Mouse (Mus musculus): Measurements from ENCODE around the gene Gm37240. TPM values are rescaled to one million over a fixed set of nuclear protein-coding genes. Genes with fewer than 3 reads are reported as not detected.

Gene Gm37240
- total RNA-seq, 2 experiments from 2014 or later: 28.9 to 37.3 TPM

DNA sequence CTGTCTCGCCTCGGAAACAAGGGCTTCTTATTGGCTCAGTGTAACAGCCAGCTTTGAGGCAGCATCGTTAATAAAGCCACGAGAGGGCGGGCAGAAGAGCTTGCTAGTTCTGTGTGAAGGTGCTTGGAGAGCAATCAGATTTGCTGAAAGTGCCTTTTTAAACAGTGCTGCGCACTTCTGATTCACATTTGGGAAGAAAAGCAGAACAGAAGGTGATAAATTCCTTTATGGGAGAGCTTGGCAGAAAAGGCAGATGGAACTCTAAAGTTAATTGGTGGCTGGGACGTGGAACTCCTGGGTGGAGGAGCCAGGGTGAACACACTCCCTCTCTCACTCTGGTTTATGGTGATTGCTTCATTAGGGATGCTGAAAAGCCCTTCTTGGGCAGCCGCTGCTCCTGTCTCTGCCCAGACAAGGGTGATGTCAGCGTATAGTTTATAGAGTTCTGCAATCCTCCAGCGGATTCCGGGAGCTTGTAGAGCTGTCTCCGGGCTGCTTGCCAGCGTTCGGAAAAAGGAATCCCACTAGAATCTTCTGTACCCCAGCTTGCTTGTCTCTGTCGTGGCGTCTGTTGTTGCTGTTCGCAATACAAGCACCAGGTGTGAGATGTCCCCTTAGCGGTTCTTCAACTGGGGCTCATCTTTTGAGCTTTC is 1141.7 kb downstream of the Gm37240 start:
- DNase-seq: peak; percentile 67

DNA sequence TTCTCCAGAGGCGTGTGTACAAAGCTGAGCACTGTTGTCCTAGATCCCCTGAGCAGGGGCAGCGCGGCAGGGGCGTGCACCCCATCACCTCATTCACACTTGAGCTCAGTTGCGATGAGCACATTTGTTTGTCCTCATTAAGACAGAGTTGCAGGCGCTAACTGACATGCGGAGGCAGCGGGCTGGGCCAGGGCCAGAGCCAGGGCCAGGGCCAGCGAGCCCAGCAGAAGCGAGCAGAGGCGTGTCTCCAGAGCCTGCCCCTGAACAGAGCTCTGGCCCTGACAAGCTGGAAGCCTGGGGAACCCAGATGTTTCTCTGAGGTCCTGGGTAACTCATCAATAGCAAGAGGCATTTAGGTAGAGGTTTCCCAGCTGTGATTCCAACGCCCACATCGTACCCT is 1142.6 kb downstream of the Gm37240 start:
- DNase-seq: peak; percentile 51

DNA sequence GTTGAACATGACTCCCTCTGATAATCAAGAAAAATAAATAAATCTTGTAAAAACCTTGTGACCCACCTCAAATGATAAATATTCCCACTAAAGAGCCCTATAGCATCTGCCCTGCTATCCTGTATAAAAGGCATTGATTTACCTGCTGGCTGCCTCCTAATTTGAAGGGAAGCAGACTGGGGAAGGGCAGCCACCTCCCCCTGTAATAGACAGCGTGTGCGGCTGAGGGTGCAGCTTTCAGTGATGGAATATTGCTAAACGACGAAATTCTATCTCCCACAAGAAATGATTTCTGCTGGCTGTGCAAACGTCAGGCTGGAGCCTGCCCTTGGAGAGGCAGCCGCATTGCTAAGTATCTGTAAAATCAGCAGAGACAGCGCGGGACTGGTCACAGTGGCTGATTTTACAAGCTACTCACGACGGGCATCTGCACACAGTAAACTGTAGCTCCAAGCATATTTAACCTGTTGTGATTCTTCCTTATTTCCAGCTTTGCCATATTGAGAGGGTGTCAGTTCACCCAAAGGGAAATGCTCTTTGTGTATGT is 1147.2 kb downstream of the Gm37240 start:
- no peak for DNase-seq

DNA sequence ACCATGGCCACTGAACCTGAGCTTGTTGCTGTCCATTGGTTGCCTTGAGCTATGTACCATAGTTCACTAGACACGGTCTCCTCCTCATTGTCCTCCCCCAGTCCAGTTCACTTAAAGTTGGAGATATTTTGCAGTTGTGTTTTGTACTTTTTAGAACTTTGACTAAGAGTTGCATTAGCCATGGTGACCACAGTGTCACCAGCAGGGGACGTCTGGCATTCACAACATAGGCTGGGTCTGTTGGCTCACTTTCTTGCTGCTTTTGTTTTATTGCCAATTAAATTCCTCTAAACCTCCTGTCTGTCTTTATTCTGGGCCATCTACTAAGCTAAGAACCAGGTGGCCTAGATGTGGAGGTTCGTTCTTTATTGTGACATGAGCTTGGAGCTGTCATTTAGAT is 1150.2 kb downstream of the Gm37240 start:
- no peak for DNase-seq

DNA sequence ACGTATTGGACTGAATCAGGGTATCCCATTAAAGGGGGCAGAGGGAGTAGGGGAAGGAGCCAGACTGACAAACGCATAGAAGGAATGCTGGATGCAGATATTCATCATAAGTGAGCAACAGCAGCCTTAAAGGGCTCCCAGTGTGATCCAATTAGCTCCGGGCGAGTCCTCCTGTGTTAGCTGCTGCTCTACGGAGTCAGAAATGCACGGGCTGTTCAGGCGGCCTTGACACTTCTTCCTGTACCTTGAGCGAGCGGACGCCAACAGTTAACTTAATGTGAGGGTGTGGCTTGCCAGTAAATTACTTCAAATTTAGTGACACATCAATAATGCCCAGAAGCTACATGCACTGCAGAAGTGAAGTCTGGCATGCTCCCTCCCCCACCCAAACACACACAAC is 1151.6 kb downstream of the Gm37240 start:
- DNase-seq: no peak

DNA sequence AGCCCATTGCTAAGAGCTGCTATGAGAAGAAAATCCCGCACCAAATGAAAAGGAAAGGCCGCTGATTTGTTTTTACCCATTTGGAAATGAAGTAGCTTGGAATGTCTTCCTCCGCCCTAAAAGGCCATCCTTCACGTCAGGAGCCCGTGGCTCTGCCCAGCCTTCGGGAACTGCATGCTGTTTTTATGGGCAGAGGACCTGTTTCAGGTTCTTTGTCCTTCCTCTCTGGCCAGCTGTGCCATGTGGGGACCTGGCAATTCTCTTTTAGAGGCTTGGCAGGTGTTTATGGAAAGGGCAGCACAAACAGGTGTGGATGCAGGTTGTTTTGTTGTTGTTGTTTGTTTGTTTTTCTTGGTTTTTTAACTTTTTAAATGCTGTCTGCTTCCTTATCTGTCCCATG is 1154.8 kb downstream of the Gm37240 start:
- DNase-seq: no peak

DNA sequence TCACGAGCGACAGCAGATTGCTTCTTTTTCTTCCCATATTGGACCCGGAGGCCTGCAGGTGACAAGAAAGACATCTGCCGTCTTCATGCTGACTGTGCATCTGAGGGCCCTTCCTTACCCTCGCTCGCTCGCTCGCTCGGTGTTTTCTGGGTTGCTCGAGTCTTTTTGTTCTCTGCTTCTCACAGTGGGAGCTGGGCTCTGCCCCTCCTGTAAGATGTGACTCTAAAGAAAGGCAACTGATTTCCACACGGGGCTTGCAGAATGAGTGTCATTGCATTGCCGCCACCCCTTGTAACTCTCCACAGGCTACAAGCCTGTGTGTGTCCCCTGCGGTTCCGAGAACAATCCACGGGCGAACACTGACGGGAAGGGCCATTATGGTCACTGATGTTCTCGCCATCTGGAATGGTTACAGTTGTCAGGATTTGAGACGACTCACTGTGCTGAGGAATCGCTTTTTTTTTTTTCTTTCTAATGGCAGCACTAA is 1155.3 kb downstream of the Gm37240 start:
- DNase-seq: no peak

DNA sequence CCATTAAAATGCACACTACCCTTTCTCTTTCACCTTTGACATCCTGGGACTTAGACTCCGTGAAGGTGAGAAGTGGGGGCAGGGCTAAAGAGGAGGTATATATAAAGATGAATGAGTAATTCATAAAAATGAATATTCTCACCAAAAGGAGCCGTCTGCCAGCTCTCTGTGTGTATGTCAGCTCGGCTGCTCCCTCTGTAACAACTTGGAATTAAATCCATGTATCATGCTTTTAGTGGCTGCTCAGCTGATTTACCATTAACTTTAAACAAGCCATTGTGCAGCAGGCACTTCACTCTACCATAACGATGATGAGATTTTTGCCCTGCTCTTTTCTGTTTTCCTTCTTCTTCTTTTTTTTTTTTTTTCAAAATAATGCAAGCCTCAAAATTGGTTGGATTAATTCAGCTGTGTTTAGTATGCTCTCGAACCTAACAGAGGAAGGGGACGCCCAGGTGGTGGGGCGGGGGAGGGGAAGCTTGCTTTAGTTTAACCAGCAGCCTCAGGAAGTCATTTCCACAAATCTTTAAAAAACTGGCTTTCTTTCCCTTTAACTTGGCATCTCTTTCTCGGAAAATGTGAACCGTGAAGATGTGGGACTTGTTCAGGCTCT is 1155.8 kb downstream of the Gm37240 start:
- no peak for DNase-seq

DNA sequence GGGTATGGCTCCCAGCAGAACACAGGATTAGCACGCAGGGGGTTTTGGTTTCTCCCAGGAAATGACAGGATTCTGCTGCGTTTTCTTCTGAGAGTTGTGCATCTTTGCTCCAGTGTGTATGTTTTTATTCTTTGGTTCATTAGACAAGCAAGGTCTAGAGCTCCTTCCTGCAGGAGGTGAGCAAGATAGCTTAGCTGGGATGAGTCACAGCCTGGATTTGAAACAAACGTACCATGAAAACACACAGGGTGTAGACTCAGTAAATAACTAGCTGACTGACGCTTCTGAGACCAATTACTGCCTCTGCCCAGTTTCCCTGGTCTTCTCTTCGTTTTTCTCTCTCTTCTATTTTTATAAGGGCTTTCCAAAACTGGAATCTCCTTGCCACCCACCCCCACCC is 1156.3 kb downstream of the Gm37240 start:
- DNase-seq: no peak

DNA sequence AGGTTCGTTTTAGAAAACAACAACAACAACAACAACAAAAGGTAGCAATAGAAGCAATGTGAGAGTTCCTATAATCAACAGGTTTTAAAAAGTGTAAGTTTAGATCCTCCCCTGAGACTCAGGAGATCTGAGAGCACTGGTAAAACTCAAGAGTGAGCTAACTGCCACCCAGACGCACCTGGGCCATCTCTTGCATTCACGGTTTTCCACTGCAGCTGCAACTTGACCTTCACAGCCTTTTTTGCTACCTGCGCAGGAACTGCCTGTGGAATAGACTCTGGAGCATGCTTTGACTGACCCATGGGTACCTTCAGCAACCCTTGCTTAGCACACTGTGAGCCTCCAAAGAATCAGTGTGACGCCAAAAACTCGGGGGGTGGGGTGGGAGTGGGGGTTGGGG is 1157.5 kb downstream of the Gm37240 start:
- no peak for DNase-seq

DNA sequence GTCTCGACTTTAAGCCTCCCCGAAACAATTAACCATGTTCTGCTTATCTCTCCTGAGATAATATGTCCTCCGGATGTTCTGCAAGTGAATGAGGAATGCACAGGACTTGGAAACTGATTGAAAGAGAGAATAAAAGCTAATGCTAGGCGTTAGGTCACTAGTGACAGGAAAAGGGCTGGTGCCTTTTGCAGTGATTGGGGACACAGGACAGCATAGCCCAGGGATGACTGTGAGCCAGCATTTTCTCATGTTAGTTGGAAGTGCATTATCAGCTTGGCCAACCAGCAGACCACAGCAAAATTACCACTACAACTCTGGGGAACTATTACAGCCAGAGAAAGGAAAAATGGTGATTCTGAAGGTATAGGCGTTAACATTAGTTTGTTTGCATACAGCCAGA is 1163.3 kb downstream of the Gm37240 start:
- DNase-seq: no peak

DNA sequence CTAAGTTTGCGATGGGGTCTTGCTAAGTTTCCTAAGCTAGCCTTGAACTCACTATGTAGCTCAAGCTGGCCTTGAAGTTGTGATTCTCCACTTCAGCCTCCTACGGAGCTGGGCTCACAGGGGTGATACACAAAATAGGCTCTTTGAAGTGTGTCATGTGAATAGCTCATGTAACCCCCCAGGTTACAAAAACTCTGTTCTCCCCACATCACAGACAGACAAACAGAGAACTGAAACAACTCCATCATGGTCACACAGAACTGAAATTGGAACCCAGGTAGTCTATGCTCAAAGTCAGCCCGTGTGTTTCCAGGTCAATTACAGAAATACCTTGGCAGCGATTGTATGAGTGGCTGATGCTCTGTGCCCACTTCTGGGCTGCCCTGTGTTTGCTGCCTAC is 1164.6 kb downstream of the Gm37240 start:
- no peak for DNase-seq

DNA sequence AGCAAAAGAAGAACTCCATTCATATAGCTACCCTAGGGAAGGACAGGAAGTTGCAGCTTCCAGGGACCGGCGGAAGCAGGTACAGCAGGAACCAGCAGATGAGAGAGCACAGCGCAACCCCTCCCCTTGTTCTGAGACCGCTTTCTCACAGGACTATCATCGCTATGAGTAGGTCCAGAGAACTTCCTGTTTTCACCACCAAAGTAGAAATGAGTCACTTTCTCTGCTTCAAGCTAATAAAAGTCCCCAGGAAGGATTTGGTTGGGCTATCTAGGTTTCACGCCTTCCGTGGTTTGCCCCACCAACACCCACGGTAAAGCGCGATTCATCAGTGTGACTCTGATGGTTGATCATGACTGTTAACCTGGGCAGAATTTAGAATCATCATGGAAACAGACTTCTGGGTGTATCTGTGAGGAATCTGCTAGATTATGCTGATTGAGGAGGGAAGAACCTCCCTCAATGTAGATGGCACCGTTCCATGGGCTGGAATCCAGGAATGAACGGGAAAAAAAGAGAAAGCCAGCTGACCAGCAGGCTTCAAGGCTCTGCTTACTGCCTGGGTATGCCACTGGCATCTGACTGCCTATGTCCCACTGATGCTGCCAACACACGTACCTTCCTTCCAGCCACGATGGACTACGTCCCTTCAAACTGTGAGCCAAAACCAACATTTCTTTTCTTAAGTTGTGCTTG is 1172.1 kb downstream of the Gm37240 start:
- DNase-seq: no peak

DNA sequence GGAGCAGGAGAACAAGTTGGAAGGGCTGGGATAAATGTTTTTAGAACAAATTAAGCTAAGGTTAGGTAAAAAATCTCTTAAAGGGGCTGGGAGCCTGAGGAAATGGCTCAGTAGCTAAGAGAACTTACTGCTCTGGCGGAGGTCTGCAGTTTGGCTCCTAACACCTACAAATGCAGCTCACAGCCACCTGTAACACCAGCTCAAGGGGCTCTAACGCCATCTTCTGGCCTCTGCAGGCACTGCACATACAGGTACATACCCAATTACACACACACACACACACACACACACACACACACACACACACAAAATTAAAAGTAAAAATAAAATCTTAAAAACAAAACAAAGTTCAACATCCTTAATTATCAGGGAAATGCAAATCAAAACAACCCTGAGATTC is 1174.4 kb downstream of the Gm37240 start:
- DNase-seq: no peak

DNA sequence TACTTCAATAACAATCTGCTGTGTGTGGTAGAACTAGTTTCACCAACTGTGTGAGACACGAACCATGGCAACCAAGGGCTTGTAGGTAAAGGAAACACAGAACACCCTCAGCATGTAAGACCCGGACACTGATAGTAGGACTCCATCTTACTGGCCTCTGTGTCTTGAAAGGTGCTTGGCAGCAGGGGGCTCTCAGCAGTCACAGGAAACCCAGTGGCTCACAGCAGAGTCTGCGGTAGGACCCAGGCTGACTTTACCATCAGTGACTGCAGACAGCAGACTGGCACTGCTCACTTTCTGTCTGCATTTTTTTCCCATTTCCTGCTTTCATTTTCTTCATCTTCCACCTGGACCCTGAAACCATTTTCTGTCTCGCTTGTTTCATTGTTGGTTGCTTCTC is 1176.6 kb downstream of the Gm37240 start:
- no peak for DNase-seq

DNA sequence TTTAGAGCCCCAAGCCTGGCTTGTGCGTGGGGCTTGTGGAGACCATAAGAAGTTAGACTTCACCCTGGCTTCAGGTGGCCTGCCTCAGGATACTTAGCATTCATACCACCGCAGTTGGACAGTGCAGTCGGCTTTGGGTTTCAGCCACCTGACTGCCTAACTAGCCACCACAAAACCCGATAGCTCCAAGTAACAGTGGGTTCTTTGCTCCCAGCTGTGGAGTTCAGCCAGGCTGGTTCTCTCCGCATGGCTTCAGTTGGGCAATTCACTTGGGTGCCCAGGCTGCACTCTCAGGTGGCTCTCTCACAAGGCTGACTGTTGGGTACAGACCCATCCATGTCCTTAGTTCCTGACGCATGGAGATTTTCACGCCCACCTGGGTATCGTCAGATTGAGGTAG is 1177.4 kb downstream of the Gm37240 start:
- DNase-seq: no peak

DNA sequence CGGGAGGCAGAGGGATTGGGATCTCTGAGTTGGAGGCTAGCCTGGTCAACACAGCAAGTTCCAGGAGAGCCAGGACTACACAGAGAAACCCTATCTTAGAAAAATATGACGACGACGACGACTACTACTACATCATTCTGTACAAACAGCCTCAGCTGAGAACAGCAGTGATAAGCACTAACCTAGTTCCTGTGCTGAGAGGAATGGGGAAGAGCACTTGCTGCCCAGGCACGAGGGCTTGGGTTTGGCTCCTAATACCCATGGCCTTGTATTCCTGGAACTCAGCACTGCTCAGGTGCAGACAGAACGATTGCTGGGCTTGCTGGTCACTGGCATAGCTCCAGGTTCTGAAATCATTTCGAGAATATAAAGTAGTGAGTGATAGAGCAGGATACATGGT is 1178.2 kb downstream of the Gm37240 start:
- no peak for DNase-seq

DNA sequence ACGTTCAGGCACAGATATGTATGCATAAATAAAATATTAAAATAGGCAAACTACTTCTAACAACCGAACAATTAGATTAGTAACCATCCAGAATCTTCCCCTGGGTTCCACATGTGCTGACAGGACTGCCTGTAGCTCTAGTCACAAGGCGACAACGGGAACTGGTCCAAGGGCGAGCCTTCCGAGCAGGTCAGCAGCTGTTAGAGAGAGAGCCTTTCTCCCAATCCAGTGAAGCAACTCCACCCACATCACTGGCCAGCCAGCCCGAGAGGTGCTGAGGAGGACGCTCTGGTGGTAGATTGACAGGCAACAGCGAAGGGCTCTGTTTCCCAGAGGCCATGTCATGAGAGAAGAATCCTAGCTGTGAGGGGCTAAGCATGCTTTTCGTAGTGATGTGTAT is 1178.8 kb downstream of the Gm37240 start:
- peak; percentile 55 for DNase-seq

DNA sequence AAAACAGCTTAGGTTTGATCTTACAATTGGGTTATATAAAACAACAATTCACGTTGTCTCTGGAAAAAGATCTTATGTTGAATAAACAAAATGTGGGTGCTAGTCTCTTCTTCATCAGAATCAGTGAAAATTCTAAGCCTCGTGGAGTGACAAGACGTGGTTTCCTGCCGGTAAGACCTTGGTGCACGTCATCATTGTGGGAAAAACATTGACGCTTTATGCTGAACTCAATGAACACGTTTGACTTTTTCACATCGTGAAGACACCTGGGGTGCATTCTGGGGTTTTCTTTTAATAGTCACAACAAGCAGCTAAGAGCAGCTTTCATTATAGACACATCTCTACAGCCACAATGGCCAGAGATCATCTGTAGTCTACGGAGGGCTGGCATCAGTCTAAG is 1182.1 kb downstream of the Gm37240 start:
- no peak for DNase-seq

DNA sequence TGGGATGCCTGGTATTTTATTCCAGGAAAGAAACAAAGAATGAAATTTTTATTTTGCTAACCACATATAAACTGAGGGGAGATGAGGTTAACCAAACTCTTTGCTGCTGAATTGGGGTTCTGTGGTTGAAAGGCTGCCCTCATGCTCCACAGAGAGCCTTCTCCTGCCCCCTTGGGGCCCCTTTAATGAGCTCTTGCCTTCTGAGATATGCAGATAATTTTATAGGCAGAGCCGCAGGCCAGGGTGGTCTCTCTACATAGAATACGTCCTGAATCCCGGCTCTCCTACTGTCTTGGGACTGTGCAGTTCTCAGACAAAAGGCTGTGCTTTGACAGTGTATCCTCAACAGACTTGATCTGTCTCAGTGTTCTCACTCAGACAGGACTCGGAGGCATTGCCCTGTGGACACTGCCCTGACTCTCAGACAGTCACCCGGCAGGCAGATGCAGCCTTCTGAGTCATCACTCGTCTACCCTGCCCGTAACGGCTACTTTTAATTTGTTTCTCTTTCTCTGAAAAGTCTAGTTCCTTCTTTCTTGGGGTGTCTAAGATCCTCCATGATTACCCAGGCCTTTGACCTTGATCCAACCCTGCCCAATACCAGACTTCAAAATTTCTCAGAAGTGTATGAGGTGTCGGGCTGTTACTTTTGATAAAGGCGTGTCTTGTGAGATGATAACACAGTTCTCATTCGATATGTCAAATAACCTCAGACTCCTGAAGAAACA is 1184.1 kb downstream of the Gm37240 start:
- DNase-seq: no peak

DNA sequence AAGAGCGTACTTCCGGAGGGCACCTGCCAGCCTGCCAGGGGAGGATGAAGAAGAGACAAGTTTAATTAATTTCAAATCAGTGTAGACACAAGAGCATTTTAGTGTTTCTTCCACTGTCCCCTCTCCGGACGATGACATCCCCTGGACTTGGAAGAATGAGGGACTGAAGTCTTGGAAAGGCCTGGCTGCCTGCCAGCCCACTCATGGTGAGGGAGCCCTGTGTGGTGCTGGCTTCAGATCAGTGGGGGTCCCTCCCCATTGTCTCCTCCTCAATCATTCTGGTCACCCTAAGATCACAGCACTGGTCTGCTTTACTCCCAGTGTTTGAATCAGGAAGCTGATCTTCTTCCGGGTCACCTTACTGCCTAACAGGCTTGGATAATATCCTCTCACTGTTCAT is 1185.4 kb downstream of the Gm37240 start:
- DNase-seq: no peak

DNA sequence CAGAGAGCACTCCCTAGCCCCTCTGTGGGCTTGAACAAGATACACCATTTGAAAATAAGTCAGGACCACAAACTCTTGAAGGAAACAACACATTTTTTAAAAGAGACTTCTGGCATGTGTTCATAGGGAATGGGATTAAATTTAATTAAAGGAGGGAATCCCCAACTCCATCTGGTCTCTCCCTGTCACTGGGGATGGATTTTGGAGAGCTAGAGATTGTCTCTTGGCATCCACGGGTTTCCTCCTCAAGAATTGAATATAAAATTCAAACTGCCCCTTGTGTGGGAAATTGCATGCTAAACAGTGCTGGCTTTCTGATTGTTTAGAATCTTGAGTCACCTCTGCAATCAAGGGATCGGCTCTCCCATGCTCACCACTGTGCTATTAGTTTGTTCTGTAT is 1185.8 kb downstream of the Gm37240 start:
- DNase-seq: no peak

DNA sequence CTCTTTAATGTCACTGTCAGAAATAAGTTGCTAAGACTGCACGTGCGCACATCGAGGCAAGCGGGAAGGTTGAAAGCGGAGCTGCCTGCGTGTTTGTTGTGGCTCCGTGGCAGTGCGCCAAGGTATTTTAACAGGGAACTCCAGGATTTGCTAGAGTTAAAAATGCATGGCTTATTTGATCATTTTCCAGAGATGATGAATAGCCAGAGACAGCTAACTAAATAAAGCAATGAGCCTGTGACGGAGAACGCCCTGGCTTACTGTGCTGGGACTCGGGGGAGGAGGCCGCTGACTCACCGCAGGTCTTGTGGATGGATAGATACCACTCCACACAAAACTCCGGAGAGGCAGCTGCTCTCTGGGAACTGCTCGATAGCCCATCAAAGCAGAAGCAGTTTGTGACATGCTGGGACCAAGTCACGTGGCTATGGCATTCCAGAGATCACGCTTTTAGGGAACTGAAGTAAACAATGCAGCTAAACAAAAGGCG is 1190.8 kb downstream of the Gm37240 start:
- DNase-seq: peak; percentile 6

Data from gastrocnemius, postnatal 10 days (tissue).